Mouse (Mus musculus): Measurements from ENCODE around the gene Aqp11. TPM values are rescaled to one million over a fixed set of nuclear protein-coding genes. Genes with fewer than 3 reads are reported as not detected.

Aqp11 gene
- polyA plus RNA-seq, 1 experiment, result 29.0 TPM

- no peak overlapping the region for H3K4me3 ChIP-seq (ENCODE audit: insufficient read depth, low read length)
- no peak for TF ChIP-seq CTCF (IDR thresholded peaks at IDR 0.05; ENCODE audit: extremely low read depth, insufficient read depth, low read length)
- TF ChIP-seq POLR2A (IDR thresholded peaks at IDR 0.05; ENCODE audit: extremely low read depth, insufficient read depth, low read length), result no peak
These were observed 30.9 kb upstream of the Aqp11 start for GRCm38 (mm10) chr7:97769020-97769419.

DNA sequence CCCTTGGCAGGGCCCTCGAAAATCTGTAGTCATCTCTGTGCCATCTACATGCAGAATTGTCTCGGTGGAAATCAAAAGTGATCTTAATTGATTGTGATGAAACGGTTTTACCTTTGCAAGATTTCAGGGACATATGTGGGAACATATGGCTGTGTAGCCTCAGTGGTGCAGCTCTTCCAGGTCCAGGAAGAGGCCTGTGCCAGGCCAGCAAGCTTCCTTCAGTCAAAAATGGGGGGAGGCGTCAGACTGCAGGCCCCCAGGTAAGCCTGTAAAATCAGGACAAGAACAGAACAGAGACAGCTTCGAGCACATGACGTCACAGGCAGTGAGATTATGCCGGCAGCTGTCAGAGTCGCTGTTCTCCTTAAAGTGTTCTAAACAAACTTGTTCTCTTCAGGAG, 29.8 kb upstream of the Aqp11 start:
- Histone ChIP-seq H3K27ac (ENCODE audit: insufficient read depth, low read length) (no peak overlapping the region), H3K4me1 (ENCODE audit: control insufficient read depth, insufficient read depth, low read length) (peaks cover 10% of the 10 kb centered on the region), H3K4me3 (ENCODE audit: insufficient read depth, low read length) (no peak overlapping the region)
- TF ChIP-seq POLR2A (IDR thresholded peaks at IDR 0.05; ENCODE audit: extremely low read depth, insufficient read depth, low read length), result no peak
- TF ChIP-seq CTCF (IDR thresholded peaks at IDR 0.05; ENCODE audit: extremely low read depth, insufficient read depth, low read length), result no peak

More at GRCm38 (mm10) chr7:97769020-97769419, 30.9 kb upstream of the Aqp11 start:
- H3K27ac ChIP-seq (ENCODE audit: insufficient read depth, low read length), result no peak overlapping the region
- peaks cover 10% of the 10 kb centered on the region for H3K4me1 ChIP-seq (ENCODE audit: control insufficient read depth, insufficient read depth, low read length)

DNA sequence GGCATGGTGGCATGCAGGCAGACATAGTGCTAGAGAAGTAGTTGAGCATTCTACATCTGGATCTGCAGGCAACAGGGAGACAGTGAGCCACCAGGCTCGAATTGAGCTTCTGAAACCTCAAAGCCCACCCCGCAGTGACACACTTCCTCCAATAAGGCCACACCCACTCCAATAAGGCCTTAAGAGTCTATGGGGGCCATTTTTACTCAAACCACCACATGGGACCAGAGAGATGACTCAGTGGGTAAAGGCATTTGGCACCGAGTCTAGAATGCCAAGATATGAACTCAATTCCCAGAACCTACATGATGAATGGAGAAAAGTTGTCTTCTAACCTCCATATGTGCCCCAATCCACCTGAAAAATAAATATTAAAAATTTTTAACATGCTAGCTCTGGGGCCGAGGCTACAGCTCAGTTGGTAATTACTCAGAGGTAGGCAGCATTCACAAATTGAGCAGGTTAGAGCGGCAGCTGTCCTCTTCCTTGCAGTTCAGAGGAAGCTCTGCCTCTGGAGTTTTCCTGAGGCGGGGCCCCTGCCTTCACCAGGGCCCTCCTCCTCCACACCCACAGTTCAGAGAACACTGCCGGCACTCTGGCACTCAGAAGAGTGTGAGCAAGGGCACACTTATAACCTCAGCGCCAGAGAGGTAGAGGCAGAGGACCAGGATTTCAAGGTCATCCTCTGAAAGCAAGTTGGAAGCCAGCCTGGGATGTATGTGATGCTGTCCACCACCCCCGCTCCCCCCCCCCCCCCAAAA, 28.5 kb upstream of the Aqp11 start:
- TF ChIP-seq CTCF (IDR thresholded peaks at IDR 0.05; ENCODE audit: extremely low read depth, insufficient read depth, low read length) (no peak), POLR2A (IDR thresholded peaks at IDR 0.05; ENCODE audit: extremely low read depth, insufficient read depth, low read length) (no peak)
- Histone ChIP-seq H3K4me3 (ENCODE audit: insufficient read depth, low read length) (no peak overlapping the region), H3K27ac (ENCODE audit: insufficient read depth, low read length) (peak overlapping the region; percentile 28; the same call in 1 of the 2 replicates), H3K4me1 (ENCODE audit: control insufficient read depth, insufficient read depth, low read length) (peaks cover 10% of the 10 kb centered on the region)

GRCm38 (mm10) chr7:97765963-97766347, 27.9 kb upstream of the Aqp11 start:
- TF ChIP-seq CTCF (IDR thresholded peaks at IDR 0.05; ENCODE audit: extremely low read depth, insufficient read depth, low read length) (no peak), POLR2A (IDR thresholded peaks at IDR 0.05; ENCODE audit: extremely low read depth, insufficient read depth, low read length) (no peak)
- H3K4me1 ChIP-seq (ENCODE audit: control insufficient read depth, insufficient read depth, low read length), result peaks cover 10% of the 10 kb centered on the region
- no peak overlapping the region for H3K4me3 ChIP-seq (ENCODE audit: insufficient read depth, low read length)
- H3K27ac ChIP-seq (ENCODE audit: insufficient read depth, low read length), result peak overlapping the region; percentile 28; the same call in 1 of the 2 replicates

DNA sequence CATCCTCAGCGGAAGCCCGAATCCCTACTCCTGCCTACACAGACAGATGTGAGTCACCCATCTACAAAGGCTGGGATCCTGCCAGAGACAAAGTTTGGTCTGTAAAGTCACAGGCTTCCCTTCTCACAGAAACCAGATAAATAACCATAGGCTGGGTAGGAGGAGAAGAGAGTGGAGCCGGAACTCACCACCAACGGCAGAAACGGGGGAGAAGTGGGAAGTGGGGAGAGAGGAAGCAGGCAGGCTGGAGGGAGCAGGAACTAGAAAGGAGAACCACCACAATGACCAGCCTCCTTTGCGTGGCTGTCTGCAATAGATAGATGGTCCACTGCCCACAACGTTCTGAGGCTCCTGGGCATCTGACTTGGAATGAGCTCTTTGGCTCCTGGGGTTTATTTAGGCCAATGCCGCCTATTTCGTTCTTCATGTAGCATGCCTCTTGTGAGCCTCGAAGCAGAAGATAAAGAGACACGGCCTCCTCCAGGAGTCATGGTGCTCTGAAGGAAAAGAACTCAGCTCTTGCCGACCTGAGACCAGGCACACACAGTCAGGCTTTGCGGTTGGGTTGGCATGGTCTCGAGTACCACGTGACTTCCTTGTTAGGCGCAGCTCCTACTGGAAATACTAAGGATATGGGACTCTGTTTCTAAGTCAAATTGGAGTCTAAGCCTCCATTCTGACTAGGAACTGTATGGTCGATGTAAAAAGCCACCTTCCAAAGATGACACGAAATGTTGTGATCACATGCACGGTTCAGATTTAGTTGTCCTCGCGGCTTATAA, 27.3 kb upstream of the Aqp11 start:
- peak overlapping the region; percentile 19; the same call in 1 of the 2 replicates for H3K27ac ChIP-seq (ENCODE audit: insufficient read depth, low read length)
- no peak for TF ChIP-seq POLR2A (IDR thresholded peaks at IDR 0.05; ENCODE audit: extremely low read depth, insufficient read depth, low read length)
- TF ChIP-seq CTCF (IDR thresholded peaks at IDR 0.05; ENCODE audit: extremely low read depth, insufficient read depth, low read length), result no peak
- no peak overlapping the region for H3K4me3 ChIP-seq (ENCODE audit: insufficient read depth, low read length)
- H3K4me1 ChIP-seq (ENCODE audit: control insufficient read depth, insufficient read depth, low read length), result peaks cover 10% of the 10 kb centered on the region

GRCm38 (mm10) chr7:97764591-97764990, 26.5 kb upstream of the Aqp11 start:
- H3K27ac ChIP-seq (ENCODE audit: insufficient read depth, low read length), result no peak overlapping the region
- TF ChIP-seq CTCF (IDR thresholded peaks at IDR 0.05; ENCODE audit: extremely low read depth, insufficient read depth, low read length) (no peak), POLR2A (IDR thresholded peaks at IDR 0.05; ENCODE audit: extremely low read depth, insufficient read depth, low read length) (no peak)
- H3K4me3 ChIP-seq (ENCODE audit: insufficient read depth, low read length), result no peak overlapping the region
- peaks cover 10% of the 10 kb centered on the region for H3K4me1 ChIP-seq (ENCODE audit: control insufficient read depth, insufficient read depth, low read length)

DNA sequence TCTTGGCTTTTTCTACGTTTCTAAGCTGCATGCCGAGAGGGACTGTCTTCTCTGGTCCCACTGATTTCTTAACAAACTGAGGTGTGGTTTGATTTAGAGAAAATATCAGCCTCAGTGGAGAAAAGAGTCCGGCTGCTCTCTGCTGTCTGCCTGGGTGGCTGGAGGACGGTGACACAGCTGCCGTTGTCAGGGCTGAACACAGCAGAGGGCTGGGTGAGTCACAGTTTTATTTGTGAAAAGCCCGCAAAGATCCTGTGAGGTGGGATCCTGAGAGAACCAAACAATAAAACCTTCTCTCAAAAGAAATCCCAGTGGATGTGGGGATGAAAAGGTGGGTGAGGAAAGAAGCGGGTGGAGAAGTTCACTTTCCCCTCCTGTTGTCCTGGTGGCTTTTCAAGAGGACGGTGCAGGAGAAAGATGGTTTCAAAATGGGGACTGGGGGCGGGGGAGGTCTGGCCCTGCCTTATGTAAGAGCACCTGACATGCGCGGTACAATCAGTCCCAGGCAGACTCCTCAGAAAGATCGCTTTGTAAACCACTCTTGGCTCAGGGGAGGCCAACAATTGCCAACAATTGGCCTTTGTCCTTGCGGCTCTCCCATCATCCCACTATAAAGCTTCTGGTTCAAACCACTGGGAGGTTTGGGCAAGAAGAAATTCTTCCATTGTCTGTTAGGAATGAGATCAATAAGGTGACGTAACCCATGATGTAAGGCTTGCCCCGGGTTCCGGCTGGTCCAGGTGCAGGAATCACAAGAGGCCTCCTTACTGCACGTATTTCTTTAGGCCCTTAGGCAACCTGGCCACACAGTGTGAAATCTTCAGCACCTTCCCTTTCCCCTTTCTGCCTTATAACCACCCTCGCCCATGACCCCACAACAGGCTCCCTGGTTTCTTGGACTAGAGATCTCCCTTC, 19.1 kb upstream of the Aqp11 start:
- Histone ChIP-seq H3K27ac (ENCODE audit: insufficient read depth, low read length) (peak overlapping the region; percentile 53), H3K4me3 (ENCODE audit: insufficient read depth, low read length) (no peak overlapping the region), H3K4me1 (ENCODE audit: control insufficient read depth, insufficient read depth, low read length) (peaks cover 3% of the 10 kb centered on the region; the same call in 1 of the 2 replicates)
- TF ChIP-seq CTCF (IDR thresholded peaks at IDR 0.05; ENCODE audit: extremely low read depth, insufficient read depth, low read length), result no peak
- TF ChIP-seq POLR2A (IDR thresholded peaks at IDR 0.05; ENCODE audit: extremely low read depth, insufficient read depth, low read length), result no peak

- Histone ChIP-seq H3K4me3 (ENCODE audit: insufficient read depth, low read length) (no peak overlapping the region), H3K27ac (ENCODE audit: insufficient read depth, low read length) (peak overlapping the region; percentile 75), H3K4me1 (ENCODE audit: control insufficient read depth, insufficient read depth, low read length) (peaks cover 1% of the 10 kb centered on the region; the same call in 1 of the 2 replicates)
- TF ChIP-seq CTCF (IDR thresholded peaks at IDR 0.05; ENCODE audit: extremely low read depth, insufficient read depth, low read length) (no peak), POLR2A (IDR thresholded peaks at IDR 0.05; ENCODE audit: extremely low read depth, insufficient read depth, low read length) (no peak)
These were observed 11.4 kb upstream of the Aqp11 start for GRCm38 (mm10) chr7:97749207-97750190.

Measured in cortical plate, adult 2 months (tissue).